Mouse (Mus musculus) brown adipose tissue, adult 24 weeks (tissue): ENCODE data around the gene Pdzd7. TPM values are rescaled to one million over a fixed set of nuclear protein-coding genes. Genes with fewer than 3 reads are reported as not detected.
A peak's percentile ranks its signal among the peaks of the same experiment; 100 is the strongest.

Experiments
- H3K27ac ChIP-seq: fragments of 200-500 bp; replicated peaks from 2 replicates; pipeline ENCODE4 v1.5.1; 2012; ENCODE audit warnings: low read depth, mild to moderate bottlenecking, low read length
- H3K4me1 ChIP-seq: fragments of 200-500 bp; 2 replicates; pipeline ENCODE4 v1.6.1; 2012; ENCODE audit warnings: low read length, mixed read lengths; ENCODE audit not compliant: control insufficient read depth, insufficient read depth, insufficient read length
- H3K4me3 ChIP-seq: fragments of 200-500 bp; 2 replicates; pipeline ENCODE4 v1.5.1; 2012; ENCODE audit warnings: low read depth, mild to moderate bottlenecking, low read length, moderate library complexity; ENCODE audit not compliant: insufficient read depth
- polyA plus RNA-seq: library from polyadenylated mRNA; stranded (reverse); fragments of >200 nt; gene quantifications from 2 replicates; pipeline ENCODE4 v1.2.4, GENCODE M21; 2012; ENCODE audit not compliant: missing spikeins, insufficient read depth, insufficient read length

Gene Pdzd7
- polyA plus RNA-seq, 1 experiment, result not detected

DNA sequence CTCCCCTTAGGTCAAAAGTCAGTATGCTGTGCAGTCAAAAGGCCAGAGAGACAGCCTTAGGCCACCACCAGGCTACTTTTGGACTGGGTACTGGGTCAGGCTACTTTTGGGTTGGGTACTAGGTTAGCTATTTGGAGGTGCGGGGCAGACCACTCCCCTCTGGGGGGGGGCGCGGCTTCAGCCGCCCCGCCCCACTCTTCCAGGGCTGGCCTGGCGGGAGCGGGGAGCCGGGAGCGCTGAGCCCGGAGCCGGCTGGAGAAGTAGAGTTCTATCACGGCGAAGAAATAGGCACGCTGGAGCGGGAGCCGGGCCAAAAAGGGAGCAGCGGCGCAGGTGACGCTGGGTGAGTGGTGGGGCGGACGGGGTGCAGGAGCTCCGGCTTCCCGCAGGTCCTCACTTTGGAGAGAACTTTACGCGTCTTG lies 30.5 kb downstream of the Pdzd7 start:
- Histone ChIP-seq H3K4me1 (0 out of 2 replicates have a peak, but pooled peaks cover 4% of the 10 kb centered on the region), H3K4me3 (peak overlapping the region; percentile 92), H3K27ac (peak overlapping the region; percentile 98)

- Histone ChIP-seq H3K4me1 (no peaks in the 10 kb centered on the region), H3K4me3 (peak within 1 kb of the TSS; percentile 92), H3K27ac (peak within 1 kb of the TSS; percentile 98)
These were observed 31.1 kb downstream of the Pdzd7 start, which contains the start of gene Lzts2 for GRCm38 (mm10) chr19:45014335-45014971. Lzts2 (plus strand) TSS chr19:45014414.

GRCm38 (mm10) chr19:45013581-45014225 lies 31.8 kb downstream of the Pdzd7 start:
- H3K4me1 ChIP-seq, result no peaks in the 10 kb centered on the region
- H3K27ac ChIP-seq, result no peak overlapping the region
- no peak overlapping the region for H3K4me3 ChIP-seq

DNA sequence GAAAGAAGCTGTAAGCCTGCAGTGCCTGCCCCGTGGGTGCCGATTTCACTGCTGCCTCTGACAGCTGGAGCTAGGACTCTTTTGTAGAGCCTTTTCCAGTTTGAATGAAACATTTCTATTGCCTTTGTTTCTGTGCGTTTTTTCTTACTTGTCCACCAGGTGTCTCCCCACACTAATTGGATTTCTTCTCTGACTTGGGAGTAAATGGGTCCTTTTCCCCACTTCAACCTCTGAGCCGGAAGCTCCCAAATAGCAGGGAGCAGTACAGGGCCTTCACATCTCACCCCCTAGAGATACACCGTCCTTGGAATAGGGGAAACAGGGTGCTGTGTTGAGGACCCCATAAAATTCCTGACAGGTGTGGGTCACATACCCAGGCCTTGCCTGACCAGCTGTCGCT lies 32.9 kb downstream of the Pdzd7 start:
- no peak overlapping the region for H3K4me3 ChIP-seq
- no peak overlapping the region for H3K27ac ChIP-seq
- no peaks in the 10 kb centered on the region for H3K4me1 ChIP-seq

DNA sequence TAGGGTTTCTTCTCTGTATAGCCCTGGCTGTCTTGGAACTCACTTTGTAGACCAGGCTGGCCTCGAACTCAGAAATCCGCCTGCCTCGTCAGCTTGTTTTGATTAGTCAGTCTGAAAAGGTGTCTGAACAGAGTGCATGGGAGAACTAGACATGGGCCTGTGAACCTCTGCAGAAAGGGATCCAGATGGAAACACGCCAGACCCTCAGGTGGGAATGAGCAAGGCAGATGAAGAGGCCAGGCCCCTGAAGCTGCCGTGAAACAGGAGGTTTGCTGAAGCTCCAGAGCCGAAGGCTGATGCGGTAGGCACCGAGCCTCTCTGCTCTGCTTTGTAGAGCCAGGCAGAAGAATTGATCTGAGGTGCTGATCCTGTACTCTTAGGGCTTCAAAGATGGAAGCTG lies 33.3 kb downstream of the Pdzd7 start:
- Histone ChIP-seq H3K4me1 (no peaks in the 10 kb centered on the region), H3K4me3 (no peak overlapping the region), H3K27ac (no peak overlapping the region)

- Histone ChIP-seq H3K4me3 (no peak overlapping the region), H3K4me1 (no peaks in the 10 kb centered on the region), H3K27ac (no peak overlapping the region)
These were observed 34.9 kb downstream of the Pdzd7 start for GRCm38 (mm10) chr19:45010646-45011045.

DNA sequence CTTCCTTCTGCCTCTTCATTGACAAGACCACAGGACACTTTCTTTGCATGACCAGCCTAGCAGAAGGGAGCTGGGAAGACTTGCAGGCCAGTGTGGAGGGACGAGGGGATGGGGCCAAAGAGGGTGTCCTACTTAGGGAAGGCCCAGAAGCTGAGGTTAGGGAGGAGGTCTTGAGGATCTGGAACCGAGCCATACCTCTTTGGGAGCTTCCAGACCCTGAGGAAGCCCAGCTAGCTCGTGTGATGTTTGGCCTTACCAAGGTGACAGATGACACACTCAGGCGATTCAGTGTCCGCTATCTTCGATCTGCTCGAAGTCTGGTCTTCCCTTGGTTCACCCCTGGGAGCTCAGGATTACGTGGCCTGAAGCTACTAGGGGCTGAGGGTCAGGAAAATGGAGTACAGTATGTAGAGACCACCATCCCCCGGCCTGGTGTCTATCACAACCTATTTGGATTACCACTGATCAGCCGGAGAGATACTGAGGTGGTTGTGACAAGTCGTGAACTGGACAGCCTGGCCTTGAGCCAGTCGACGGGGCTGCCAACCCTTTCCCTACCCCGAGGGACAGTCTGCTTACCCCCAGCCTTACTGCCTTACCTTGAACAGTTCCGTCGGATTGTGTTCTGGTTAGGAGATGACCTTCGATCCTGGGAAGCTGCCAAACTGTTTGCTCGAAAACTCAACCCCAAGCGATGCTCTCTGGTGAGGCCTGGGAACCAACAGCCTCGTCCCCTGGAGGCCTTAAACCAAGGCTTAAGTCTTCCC lies 37.9 kb downstream of the Pdzd7 start:
- peak overlapping the region; percentile 99 for H3K4me3 ChIP-seq
- H3K27ac ChIP-seq, result no peak overlapping the region
- H3K4me1 ChIP-seq, result no peaks in the 10 kb centered on the region

DNA sequence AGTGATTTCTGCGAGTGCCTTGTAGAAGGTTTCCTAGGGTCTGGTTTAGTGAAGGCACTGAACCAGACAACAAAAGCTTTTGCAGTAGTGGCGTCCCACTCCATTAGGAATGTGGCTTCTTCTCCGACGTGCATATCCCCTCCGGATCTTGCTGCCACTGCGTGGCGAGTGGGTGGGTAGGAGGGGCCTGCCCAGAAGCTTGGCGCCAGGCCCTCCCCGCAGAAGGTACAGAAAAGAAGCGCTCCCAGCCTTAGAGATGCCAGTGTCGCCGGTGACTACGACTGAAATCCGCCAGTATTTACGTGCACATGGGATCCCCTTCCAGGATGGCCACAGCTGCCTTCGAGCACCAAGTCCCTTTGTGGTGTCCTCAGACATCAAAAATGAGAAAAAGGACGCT lies 38.5 kb downstream of the Pdzd7 start:
- H3K4me1 ChIP-seq, result no peaks in the 10 kb centered on the region
- H3K4me3 ChIP-seq, result peak overlapping the region; percentile 99
- H3K27ac ChIP-seq, result peak overlapping the region; percentile 63; the same call in 1 of the 2 replicates

DNA sequence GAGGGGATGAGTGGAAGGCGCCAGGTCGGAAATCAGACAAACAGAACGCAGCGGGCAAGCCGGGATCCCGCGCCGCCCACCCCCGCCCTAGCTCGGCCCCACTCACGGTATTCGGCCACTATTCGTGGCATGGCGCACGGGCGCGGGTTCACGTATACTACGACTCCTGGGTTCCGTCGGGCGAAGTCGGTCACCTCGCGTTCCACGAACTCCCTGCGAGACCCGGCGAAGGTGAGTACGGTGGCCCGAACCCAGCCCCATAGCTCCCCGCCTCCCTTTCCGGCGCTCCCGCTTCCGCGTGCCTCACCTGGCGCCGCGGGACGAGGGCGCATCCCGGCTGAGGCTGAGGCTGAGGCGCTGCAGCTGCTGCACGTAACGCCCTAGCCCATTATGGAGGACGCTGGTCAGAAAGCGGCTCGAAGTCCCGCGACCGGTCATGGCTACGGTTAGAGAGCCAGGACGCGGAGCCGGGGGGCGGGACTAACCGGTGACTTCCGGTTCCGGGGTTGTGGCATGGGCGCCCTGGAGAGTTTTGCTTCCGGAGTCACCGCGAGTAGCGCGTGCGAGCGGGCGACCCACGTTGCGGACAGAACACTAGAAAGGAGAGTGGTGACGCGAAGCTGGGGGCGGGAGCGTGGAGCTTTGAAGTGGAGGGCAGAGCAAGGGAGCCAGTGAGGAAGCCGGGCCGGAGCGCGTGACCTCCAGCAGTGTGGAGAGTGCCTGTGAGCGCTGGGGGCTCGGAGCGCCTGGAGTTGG lies 39.4 kb downstream of the Pdzd7 start, which contains the start of gene Mrpl43:
TSS of gene Mrpl43 (minus strand) at position 486 of the 756 bp plus-strand sequence.
- H3K4me3 ChIP-seq, result peak within 1 kb of the TSS; percentile 99
- peak within 1 kb of the TSS; percentile 89 for H3K27ac ChIP-seq

DNA sequence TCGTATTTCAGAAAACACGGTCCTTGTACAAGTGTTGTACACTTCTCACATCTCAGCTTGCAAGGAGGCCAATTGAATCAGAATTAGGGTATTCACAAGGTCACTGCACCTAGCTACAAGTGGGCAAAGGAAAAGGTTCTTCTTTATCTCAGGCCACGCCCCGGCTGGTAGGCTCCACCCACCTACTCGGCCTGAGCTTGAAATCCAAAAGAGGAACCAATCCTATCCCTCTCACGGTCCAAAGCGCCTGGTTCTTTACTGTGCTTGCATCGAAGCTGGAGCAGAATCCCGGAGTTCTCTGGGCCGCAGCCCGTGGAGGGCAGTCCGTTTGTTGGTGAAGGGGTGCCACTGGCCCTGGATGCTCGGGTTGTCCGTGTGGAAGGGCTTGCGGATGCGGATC lies 40.1 kb downstream of the Pdzd7 start, which contains the start of gene Twnk:
TSS of gene Twnk (plus strand) at position 220 of the 400 bp plus-strand sequence.
- H3K4me1 ChIP-seq, result no peaks in the 10 kb centered on the region
- H3K4me3 ChIP-seq, result peak within 1 kb of the TSS; percentile 99
- peak within 1 kb of the TSS; percentile 89 for H3K27ac ChIP-seq

More for the DNA sequence above, 39.4 kb downstream of the Pdzd7 start, which contains the start of gene Mrpl43:
- no peaks in the 10 kb centered on the region for H3K4me1 ChIP-seq

DNA sequence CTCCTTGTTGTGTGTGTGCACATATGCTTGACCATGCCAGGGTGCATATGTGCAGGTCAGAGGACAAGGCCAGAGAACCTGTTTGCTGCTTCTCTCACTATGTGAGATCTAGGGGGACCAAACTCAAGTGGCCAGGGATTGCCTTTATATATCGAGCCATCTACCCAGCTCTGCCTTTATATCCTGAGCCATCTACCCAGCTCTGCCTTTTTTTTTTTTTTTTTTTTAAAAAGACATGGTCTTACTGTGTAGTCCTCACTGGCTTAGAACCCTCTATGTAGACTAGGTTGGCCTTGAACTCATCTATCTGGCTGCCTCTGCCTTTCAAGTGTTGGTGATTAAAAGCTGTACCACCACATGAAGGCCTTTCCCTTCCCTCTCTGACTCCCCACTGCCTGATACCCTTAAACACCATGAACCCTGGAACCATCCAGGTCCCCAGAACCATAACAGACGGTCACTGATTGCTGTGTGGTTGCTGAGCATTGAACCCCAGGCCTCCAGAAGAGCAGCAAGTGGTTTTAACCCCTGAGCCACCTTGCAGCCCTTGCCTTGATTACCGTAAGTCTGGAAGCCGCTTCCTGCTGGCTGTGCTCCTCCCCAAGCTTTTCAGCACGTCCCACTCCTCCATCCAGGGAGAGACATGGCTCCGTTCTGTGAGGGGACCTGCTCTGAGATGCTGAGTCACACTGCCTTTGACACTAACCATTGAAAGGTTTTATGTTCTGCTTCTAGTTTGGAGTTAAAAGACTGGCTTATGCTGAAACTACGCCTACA lies 41.6 kb downstream of the Pdzd7 start:
- no peaks in the 10 kb centered on the region for H3K4me1 ChIP-seq
- H3K4me3 ChIP-seq, result no peak overlapping the region
- H3K27ac ChIP-seq, result no peak overlapping the region

DNA sequence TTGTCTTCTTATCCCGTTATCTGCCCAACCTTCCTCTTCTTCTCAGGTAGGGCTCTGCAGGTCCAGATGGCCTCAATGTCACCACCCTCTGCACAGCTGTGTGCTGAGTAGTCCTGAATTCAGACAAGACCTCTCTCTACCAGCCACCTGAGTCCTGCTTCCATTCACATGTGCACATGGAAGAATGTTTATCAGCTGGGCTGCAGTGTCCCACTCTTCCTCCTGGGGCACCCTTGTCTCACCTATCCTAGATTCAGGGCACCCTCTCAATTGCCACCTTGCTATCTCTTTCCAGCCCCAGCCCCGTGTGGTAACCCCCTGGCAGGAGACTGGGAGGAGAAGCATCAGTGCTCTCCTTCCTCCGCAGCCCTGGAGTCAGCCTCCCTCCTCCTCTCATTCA lies 43.2 kb downstream of the Pdzd7 start:
- Histone ChIP-seq H3K4me1 (no peaks in the 10 kb centered on the region), H3K27ac (no peak overlapping the region), H3K4me3 (no peak overlapping the region)

- H3K27ac ChIP-seq, result no peak overlapping the region
- no peak overlapping the region for H3K4me3 ChIP-seq
- H3K4me1 ChIP-seq, result no peaks in the 10 kb centered on the region
These were observed 45.9 kb downstream of the Pdzd7 start for GRCm38 (mm10) chr19:44999647-45000046.

DNA sequence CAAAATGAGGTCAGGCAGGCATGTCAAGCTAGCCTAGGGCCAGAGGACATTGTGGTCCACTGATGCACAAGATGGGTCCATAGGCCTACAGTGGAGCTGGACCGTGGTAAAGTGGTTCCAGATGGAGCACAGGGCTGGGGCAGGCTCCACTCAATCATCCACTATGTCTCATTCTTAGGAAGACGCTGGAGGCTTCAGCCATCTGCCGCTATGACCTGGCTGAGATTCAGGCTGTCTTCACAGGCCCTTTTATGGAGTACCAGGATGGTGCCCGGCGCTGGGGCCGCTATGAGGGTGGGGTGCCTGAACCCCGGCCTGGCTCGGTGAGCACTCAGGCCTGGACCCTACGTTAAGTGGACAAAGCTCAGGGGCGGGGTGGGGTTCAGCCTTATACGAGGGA lies 47.7 kb downstream of the Pdzd7 start:
- Histone ChIP-seq H3K27ac (no peak overlapping the region), H3K4me3 (no peak overlapping the region), H3K4me1 (no peaks in the 10 kb centered on the region)
